Mouse (Mus musculus) forebrain, embryonic 12.5 days (tissue): Measurements from ENCODE around the gene Foxd1. TPM values are rescaled to one million over a fixed set of nuclear protein-coding genes. Genes with fewer than 3 reads are reported as not detected.

Experiments used
- ATAC-seq: fragments of 200-750 bp; cut with Nextera tagmentation; 2 replicates; pipeline ENCODE4 v1.8.0; 2017; ENCODE audit warnings: moderate TSS enrichment; ENCODE audit not compliant: low FRiP score
- H3K27ac ChIP-seq: fragments of 300-500 bp; sonication (generic); 2 replicates; pipeline ENCODE4 v1.5.1; 2016; ENCODE audit warnings: mild to moderate bottlenecking
- H3K27me3 ChIP-seq: fragments of 300-500 bp; sonication (generic); 2 replicates; pipeline ENCODE4 v1.6.1; 2016; ENCODE audit warnings: mild to moderate bottlenecking
- H3K36me3 ChIP-seq: fragments of 300-500 bp; sonication (generic); replicated peaks from 2 replicates; pipeline ENCODE4 v1.6.1; 2016; ENCODE audit warnings: mild to moderate bottlenecking
- H3K4me1 ChIP-seq: fragments of 300-500 bp; sonication (generic); 2 replicates; pipeline ENCODE4 v1.6.1; 2016
- H3K4me2 ChIP-seq: fragments of 300-500 bp; sonication (generic); 2 replicates; pipeline ENCODE4 v1.6.1; 2016; ENCODE audit warnings: mild to moderate bottlenecking, moderate library complexity
- H3K4me3 ChIP-seq: fragments of 300-500 bp; sonication (generic); replicated peaks from 2 replicates; pipeline ENCODE4 v1.5.1; 2016; ENCODE audit warnings: mild to moderate bottlenecking
- H3K9ac ChIP-seq: fragments of 300-500 bp; sonication (generic); 2 replicates; pipeline ENCODE4 v1.6.1; 2016; ENCODE audit warnings: mild to moderate bottlenecking
- H3K9me3 ChIP-seq: fragments of 300-500 bp; sonication (generic); 2 replicates; pipeline ENCODE4 v1.6.1; 2016
- WGBS: fragments of 180-500 bp; shearing (Covaris S2); methylation state at CpG from one replicate; pipeline ENCODE4 v1.1.7; 2016; 5-methylcytosine and 5-hydroxymethylcytosine counted together
- polyA plus RNA-seq: library from polyadenylated mRNA; unstranded; fragments of >200 nt; fragmentation: Nextera tagmentation; extraction: Ambion mirVana; gene quantifications from 2 replicates; pipeline ENCODE4 v1.2.1, GENCODE M21; 2016

The Foxd1 gene
- polyA plus RNA-seq, result 2.6 and 4.2 TPM in 2 replicates

DNA sequence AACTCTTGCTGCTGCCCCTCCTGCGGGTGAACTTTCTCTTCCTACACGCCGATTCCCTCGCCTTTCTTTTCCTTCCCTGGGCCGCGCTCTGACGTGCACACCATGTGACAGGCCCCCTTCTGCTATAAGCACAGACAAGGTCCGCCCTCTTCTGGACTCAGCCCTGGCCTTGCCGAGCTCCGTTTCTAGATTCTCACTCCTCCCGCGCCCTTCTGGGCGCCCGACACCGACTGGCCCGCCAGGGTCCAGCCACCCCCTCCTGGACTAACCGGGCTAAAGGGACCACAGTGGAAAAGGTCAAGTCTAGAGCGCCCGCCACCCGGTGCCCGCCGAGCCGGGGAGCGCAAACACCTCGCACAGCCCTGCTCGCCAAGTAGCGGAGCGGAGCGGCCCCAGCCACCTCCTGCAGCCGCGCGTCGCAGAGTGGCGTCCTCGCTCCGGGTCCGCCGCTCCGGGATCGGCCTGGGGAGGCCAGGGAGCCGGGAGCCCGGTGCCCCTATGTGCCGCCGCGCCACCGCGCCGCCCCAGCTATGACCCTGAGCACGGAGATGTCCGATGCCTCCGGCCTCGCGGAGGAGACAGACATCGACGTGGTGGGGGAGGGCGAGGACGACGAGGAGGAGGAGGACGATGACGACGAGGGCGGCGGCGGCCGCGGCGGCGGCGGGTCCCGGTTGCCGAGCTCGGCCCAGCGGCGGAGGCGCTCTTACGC lies at the start of gene Foxd1:
Gene Foxd1 (plus strand): TSS at position 153 of the 712 bp plus-strand sequence.
- Histone ChIP-seq H3K27ac (peak within 1 kb of the TSS; percentile 75), H3K36me3 (no peaks in the 10 kb centered on the region), H3K4me1 (peaks cover 36% of the 10 kb centered on the region), H3K27me3 (peaks cover 86% of the 10 kb centered on the region), H3K4me2 (peak within 1 kb of the TSS; percentile 62), H3K4me3 (peak within 1 kb of the TSS; percentile 54), H3K9ac (peak within 1 kb of the TSS; percentile 68), H3K9me3 (no peaks in the 10 kb centered on the region)
- WGBS, result 0% methylated on average over 71 of the region's 76 CpGs
- ATAC-seq, result peak; percentile 85

DNA sequence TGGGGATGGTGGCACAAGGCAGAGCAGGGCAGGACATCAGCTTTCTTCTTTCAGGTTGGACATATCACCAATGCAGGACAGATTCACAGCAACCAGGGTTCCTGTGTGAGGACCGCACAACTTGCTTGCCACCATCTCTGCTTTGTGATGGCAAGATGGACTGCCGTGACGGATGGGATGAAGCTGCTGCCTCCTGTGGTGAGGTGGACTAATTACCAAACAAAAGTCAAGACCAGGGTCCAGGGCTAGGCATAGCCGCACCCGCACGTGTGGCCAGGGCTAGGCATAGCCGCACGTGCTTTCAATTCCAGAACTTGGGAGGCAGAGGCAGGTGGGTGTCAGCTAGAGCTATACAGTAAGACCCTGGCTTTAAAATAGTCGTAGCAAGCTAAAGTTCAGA lies 48.8 kb upstream of the Foxd1 start:
- Histone ChIP-seq H3K4me3 (no peak overlapping the region), H3K27ac (no peak overlapping the region), H3K27me3 (no peaks in the 10 kb centered on the region), H3K4me2 (no peak overlapping the region), H3K36me3 (peaks cover 22% of the 10 kb centered on the region), H3K9me3 (no peaks in the 10 kb centered on the region), H3K4me1 (peaks cover 9% of the 10 kb centered on the region; the same call in 1 of the 2 replicates), H3K9ac (no peak overlapping the region)
- no peak for ATAC-seq
- WGBS, result 90% methylated on average over 9 of the region's 9 CpGs

GRCm38 (mm10) chr13:98306393-98306792 lies 47.6 kb upstream of the Foxd1 start:
- 0 out of 2 replicates have a peak overlapping the region, but pooled peaks have one; percentile 31 for H3K27ac ChIP-seq
- peaks cover 34% of the 10 kb centered on the region for H3K36me3 ChIP-seq
- H3K4me1 ChIP-seq, result peaks cover 9% of the 10 kb centered on the region; the same call in 1 of the 2 replicates
- no peak overlapping the region for H3K4me3 ChIP-seq
- WGBS, result 38% methylated on average over 5 of the region's 5 CpGs
- H3K9ac ChIP-seq, result no peak overlapping the region
- ATAC-seq, result no peak
- no peaks in the 10 kb centered on the region for H3K27me3 ChIP-seq
- no peaks in the 10 kb centered on the region for H3K9me3 ChIP-seq
- H3K4me2 ChIP-seq, result no peak overlapping the region

DNA sequence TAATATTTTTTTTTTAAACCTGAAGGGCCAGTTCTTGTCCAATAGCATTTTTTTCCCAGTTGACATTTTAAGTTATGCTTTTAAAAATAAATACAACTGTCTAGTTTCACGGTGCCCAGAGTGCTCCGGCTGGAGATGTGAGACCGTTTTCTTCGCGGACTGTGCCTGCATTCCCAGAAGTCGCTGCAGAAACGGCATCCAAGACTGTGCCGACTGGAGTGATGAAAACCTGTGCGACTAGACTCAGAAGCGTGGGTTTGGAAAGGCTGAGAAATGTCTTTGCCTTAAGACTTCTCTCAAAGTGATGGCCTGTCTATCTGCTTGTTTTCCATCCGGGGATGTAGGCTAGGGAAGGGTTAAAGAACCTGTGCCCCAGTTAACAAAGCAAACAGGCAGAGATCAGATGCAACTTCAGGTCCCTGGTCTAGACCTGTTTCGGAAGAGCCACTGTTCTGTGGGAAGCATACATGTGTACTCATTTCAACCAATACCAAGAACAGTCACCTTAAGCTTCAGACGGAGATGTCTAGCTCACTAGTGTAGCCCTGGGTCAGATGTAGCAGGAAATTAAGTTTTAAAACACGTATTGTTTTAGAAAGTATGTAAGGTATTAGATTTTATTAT lies 47.1 kb upstream of the Foxd1 start:
- H3K36me3 ChIP-seq, result peaks cover 40% of the 10 kb centered on the region
- no peak for ATAC-seq
- H3K27ac ChIP-seq, result no peak overlapping the region

DNA sequence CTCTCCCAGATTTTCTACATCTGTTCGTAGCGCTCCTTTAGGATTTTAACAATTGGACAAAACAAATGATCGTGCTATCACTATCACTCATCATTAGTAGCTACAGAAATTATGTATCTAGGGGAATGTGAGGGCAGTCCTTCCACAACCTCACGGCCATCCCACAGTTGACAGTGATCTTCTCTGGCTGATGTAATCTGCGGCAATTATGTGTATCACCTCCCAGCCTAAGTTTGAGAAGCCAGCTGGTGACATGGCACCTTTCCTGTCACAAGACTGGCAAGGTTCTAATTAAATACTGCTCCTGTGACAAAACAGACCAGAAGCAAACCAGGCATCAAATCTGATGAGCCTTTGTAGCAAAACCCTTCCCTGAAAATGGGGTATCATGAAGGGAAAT lies 46.0 kb upstream of the Foxd1 start:
- no peaks in the 10 kb centered on the region for H3K27me3 ChIP-seq
- H3K9me3 ChIP-seq, result no peaks in the 10 kb centered on the region
- peaks cover 9% of the 10 kb centered on the region; the same call in 1 of the 2 replicates for H3K4me1 ChIP-seq
- no peak overlapping the region for H3K27ac ChIP-seq
- H3K4me2 ChIP-seq, result no peak overlapping the region
- no peak for ATAC-seq
- no peak overlapping the region for H3K4me3 ChIP-seq
- 85% methylated on average over 5 of the region's 5 CpGs for WGBS
- peaks cover 48% of the 10 kb centered on the region for H3K36me3 ChIP-seq
- H3K9ac ChIP-seq, result no peak overlapping the region

More for the DNA sequence above, 47.1 kb upstream of the Foxd1 start:
- no peak overlapping the region for H3K4me3 ChIP-seq
- H3K9ac ChIP-seq, result no peak overlapping the region
- 66% methylated on average over 14 of the region's 14 CpGs for WGBS
- H3K4me2 ChIP-seq, result no peak overlapping the region
- H3K4me1 ChIP-seq, result peaks cover 9% of the 10 kb centered on the region; the same call in 1 of the 2 replicates
- H3K9me3 ChIP-seq, result no peaks in the 10 kb centered on the region
- no peaks in the 10 kb centered on the region for H3K27me3 ChIP-seq

DNA sequence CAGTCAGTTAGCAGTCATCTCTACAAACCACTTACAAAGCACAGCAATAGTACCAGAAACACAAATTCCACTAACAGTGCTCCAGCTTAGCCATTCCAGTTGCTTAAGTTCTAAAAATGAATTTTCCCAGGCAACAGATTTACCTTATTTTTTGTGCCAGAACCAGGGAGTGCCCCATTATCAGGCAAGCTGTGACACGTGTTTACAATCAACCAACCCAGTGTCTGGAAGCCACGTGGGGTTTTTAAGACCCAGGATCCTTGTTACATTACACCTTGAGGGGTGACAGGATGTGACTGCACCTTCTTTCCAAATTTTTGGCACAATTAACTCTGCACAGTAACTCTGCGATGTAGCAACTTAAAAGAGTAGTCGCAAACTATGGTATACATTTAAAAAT lies 45.3 kb upstream of the Foxd1 start:
- 86% methylated on average over 4 of the region's 4 CpGs for WGBS
- Histone ChIP-seq H3K36me3 (peaks cover 56% of the 10 kb centered on the region), H3K4me3 (no peak overlapping the region), H3K9me3 (no peaks in the 10 kb centered on the region), H3K9ac (no peak overlapping the region), H3K27me3 (no peaks in the 10 kb centered on the region), H3K4me1 (peaks cover 9% of the 10 kb centered on the region; the same call in 1 of the 2 replicates), H3K4me2 (no peak overlapping the region), H3K27ac (no peak overlapping the region)
- no peak for ATAC-seq

GRCm38 (mm10) chr13:98311597-98311996 lies 42.4 kb upstream of the Foxd1 start:
- no peak overlapping the region for H3K9ac ChIP-seq
- H3K4me1 ChIP-seq, result peaks cover 17% of the 10 kb centered on the region
- no peaks in the 10 kb centered on the region for H3K27me3 ChIP-seq
- H3K9me3 ChIP-seq, result no peaks in the 10 kb centered on the region
- no peak overlapping the region for H3K4me2 ChIP-seq
- WGBS, result 96% methylated on average over 5 of the region's 5 CpGs
- H3K4me3 ChIP-seq, result no peak overlapping the region
- no peak for ATAC-seq
- no peak overlapping the region for H3K27ac ChIP-seq
- peaks cover 61% of the 10 kb centered on the region for H3K36me3 ChIP-seq

- Histone ChIP-seq H3K36me3 (peaks cover 52% of the 10 kb centered on the region), H3K4me3 (no peak overlapping the region), H3K4me2 (no peak overlapping the region), H3K9ac (no peak overlapping the region), H3K9me3 (no peaks in the 10 kb centered on the region), H3K27ac (no peak overlapping the region), H3K27me3 (no peaks in the 10 kb centered on the region), H3K4me1 (peaks cover 16% of the 10 kb centered on the region)
- WGBS, result 85% methylated on average over 7 of the region's 7 CpGs
- ATAC-seq, result no peak
These were observed 40.4 kb upstream of the Foxd1 start for GRCm38 (mm10) chr13:98313631-98314030.

DNA sequence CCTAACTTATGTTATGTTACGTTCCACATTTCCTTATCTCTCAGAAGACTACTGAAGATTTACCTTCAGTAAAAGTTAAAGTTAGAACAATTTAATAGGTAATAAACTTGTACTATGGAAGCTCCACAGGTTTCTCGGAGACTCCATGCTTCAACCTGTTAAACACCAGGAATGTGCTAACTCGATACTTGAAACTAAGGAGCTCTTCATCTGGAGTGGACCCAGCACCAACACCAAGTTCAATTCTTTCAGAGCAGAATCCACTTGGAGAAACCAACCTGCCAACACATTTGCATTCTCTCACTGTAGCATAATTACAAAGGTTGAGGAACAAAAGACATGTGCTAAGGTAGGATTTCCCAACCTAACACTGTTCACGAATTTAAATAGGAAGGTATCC lies 38.9 kb upstream of the Foxd1 start:
- Histone ChIP-seq H3K4me1 (peaks cover 16% of the 10 kb centered on the region), H3K36me3 (peaks cover 40% of the 10 kb centered on the region), H3K9me3 (no peaks in the 10 kb centered on the region), H3K27ac (no peak overlapping the region), H3K4me2 (peak overlapping the region; percentile 71), H3K9ac (no peak overlapping the region), H3K27me3 (no peaks in the 10 kb centered on the region), H3K4me3 (peak overlapping the region; percentile 100; the same call in 1 of the 2 replicates)
- WGBS, result 79% methylated on average over 4 of the region's 4 CpGs
- no peak for ATAC-seq

- Histone ChIP-seq H3K27me3 (no peaks in the 10 kb centered on the region), H3K36me3 (peaks cover 30% of the 10 kb centered on the region), H3K9ac (peak overlapping the region; percentile 99), H3K27ac (peak overlapping the region; percentile 93), H3K4me1 (peaks cover 16% of the 10 kb centered on the region), H3K4me3 (peak overlapping the region; percentile 100), H3K4me2 (peak overlapping the region; percentile 71), H3K9me3 (no peaks in the 10 kb centered on the region)
- no peak for ATAC-seq
- under 1% methylated on average over 17 of the region's 17 CpGs for WGBS
These were observed 37.9 kb upstream of the Foxd1 start for GRCm38 (mm10) chr13:98316140-98316479.

GRCm38 (mm10) chr13:98316480-98317245 lies 37.4 kb upstream of the Foxd1 start, which contains the start of gene Btf3:
TSS of gene Btf3 (minus strand) at chr13:98317006.
- peak within 1 kb of the TSS; percentile 99 for H3K9ac ChIP-seq
- ATAC-seq, result peak; percentile 93
- no peaks in the 10 kb centered on the region for H3K9me3 ChIP-seq
- peaks cover 16% of the 10 kb centered on the region for H3K4me1 ChIP-seq
- WGBS, result under 1% methylated on average over 71 of the region's 90 CpGs
- H3K4me3 ChIP-seq, result peak within 1 kb of the TSS; percentile 100
- no peaks in the 10 kb centered on the region for H3K27me3 ChIP-seq
- peak within 1 kb of the TSS; percentile 71 for H3K4me2 ChIP-seq
- peaks cover 25% of the 10 kb centered on the region for H3K36me3 ChIP-seq
- H3K27ac ChIP-seq, result peak within 1 kb of the TSS; percentile 93

DNA sequence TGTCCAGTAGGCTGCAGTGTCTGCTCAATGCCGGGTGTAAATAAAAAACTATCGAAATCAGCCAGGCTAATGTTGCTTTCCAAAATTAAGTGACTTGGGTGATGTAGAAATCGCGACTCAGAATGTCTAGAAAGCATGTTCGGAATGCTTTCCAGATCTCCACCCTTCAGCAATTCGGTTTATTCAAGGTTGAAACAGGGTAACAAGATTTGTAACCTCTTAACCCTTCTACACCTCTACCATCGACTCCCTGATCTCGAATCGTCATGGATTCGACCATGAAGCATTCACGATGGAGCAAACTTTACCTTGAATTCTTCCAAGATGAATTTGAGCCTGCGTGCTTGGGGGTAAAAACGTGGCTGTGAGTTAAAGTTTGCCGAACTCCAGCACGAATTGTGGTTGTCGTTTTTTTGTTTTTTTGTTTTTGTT lies 36.8 kb upstream of the Foxd1 start:
- peaks cover 16% of the 10 kb centered on the region for H3K4me1 ChIP-seq
- H3K4me3 ChIP-seq, result peak overlapping the region; percentile 100
- no peaks in the 10 kb centered on the region for H3K27me3 ChIP-seq
- ATAC-seq, result peak; percentile 43; the same call in 1 of the 2 replicates
- peak overlapping the region; percentile 93 for H3K27ac ChIP-seq
- peak overlapping the region; percentile 99 for H3K9ac ChIP-seq
- 2% methylated on average over 16 of the region's 16 CpGs for WGBS
- peaks cover 19% of the 10 kb centered on the region for H3K36me3 ChIP-seq
- peak overlapping the region; percentile 71 for H3K4me2 ChIP-seq
- H3K9me3 ChIP-seq, result no peaks in the 10 kb centered on the region
